Mouse (Mus musculus) left cerebral cortex, postnatal 25 days (tissue): ENCODE data around the gene Plaur. TPM values are rescaled to one million over a fixed set of nuclear protein-coding genes. Genes with fewer than 3 reads are reported as not detected.
"Not testable (repeated sequence)": the region's sequence is repeated elsewhere in the genome, so short reads cannot be mapped to it uniquely, and the experiment has no call there.

Source experiments
- DNase-seq, 2 experiments: peaks; one replicate each; pipeline ENCODE4 v3.0.0; 2022; ENCODE audit warnings: low spot score in 2 of 2, mixed read lengths in 1 of 2
- intact Hi-C: fragments of 180-260 bp; cut with DNase I; formaldehyde crosslinking; loops from one replicate; pipeline ENCODE4 v1.15.1; 2025
- total RNA-seq, 2 experiments: library from RNA; stranded (reverse); gene quantifications; 2 replicates each; pipeline ENCODE4 v1.2.3; 2021

Plaur gene
- total RNA-seq, 2 experiments from 2014 or later, result 0.71 to 0.73 TPM

DNA sequence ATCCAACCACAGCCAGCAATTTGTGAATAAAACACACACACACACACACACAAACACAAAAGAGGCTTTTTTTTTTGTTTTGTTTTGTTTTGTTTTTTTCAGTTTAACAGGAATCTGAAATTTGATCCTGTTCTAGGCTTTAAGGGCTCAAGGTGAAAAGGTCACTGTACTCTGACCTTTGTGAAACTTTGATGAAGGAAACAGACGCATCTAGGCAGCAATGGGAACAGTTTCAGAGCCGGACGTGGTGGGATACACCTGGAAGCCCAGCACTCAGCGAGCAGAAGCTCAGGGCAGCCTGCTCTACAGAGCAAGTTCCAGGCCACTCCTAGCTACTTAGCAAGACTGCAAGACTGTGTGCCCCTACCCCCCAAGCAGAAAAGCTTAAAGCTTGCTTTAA is 42.6 kb downstream of the Plaur start:
- intact Hi-C loops, result no loop called here
- no peak for DNase-seq

DNA sequence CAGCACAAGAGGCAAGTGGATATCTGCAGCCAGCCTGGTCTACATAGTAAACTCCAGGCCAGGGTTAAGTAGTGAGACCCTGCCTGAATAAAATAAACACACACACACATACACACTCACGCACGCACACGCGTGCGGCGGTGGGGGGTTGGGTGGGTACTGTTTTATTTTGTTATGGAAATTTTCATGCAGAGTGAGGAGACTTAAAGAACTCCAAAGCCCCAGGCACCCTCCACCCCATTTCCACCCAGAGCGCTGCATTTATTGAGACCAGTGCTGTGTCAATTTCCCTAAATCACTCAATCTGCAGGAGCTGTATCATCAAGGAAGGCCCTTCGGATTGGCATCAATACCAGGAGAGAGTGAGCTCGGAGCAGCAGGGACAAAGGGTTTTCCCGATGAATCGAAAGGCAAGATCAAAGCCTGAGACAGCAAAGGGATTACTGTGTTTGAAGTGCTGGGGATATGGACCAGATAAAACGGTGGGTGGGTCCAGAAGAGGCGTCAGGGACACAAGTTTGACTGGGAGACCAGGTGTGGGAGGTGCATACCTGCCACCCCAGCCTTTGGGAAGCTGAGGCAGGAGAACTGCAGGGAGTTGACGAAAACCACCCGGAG is 43.3 kb downstream of the Plaur start:
- no peak for DNase-seq
- intact Hi-C loops, result loop anchor here (2.0 kb wide), 1 partner anchor 23 kb away; the partner anchor contains the start of gene Cadm4

DNA sequence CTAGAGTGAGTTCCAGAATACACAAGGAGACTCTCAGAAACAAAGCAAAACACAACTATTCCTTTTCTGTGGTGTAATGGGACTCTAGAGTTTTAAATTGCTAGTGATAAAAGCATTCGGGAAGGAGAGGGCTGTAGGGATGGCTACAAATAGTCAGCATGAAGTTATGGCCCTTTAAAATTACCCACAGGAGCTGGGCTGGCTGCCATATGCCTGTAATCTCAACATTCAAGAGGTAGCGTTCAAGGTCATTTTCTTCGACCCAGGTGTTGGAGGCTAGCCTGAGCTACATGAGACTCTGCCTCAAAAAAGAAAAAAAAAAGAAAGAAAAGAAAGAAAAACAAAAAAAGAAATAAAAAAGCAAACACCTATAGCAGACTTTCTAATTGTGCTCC is 43.8 kb downstream of the Plaur start:
- intact Hi-C loops, result loop anchor here (2.0 kb wide), 1 partner anchor 23 kb away; the partner anchor contains the start of gene Cadm4
- DNase-seq, result no peak

DNA sequence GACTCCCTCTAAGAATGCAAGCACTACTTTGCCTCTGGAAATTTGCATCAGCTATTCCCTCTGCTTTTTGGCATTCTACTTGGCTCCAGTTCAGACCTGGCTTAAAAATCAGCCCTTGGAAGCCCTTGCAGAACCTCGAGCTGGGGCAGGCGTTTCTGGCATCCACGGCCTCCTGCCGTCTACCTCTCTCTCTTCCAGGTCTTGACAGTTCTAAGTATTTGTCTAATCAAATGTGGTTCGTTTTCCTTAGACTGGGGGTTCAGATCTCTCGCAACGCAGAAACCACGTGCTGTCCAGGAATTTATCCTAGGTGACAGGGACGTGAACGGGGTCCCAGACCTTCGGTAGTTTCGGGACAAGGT is 44.2 kb downstream of the Plaur start:
- intact Hi-C loops, result loop anchor here (2.0 kb wide), 1 partner anchor 24 kb away; the partner anchor contains the start of gene Cadm4
- DNase-seq, result peak; percentile 65 to 78

DNA sequence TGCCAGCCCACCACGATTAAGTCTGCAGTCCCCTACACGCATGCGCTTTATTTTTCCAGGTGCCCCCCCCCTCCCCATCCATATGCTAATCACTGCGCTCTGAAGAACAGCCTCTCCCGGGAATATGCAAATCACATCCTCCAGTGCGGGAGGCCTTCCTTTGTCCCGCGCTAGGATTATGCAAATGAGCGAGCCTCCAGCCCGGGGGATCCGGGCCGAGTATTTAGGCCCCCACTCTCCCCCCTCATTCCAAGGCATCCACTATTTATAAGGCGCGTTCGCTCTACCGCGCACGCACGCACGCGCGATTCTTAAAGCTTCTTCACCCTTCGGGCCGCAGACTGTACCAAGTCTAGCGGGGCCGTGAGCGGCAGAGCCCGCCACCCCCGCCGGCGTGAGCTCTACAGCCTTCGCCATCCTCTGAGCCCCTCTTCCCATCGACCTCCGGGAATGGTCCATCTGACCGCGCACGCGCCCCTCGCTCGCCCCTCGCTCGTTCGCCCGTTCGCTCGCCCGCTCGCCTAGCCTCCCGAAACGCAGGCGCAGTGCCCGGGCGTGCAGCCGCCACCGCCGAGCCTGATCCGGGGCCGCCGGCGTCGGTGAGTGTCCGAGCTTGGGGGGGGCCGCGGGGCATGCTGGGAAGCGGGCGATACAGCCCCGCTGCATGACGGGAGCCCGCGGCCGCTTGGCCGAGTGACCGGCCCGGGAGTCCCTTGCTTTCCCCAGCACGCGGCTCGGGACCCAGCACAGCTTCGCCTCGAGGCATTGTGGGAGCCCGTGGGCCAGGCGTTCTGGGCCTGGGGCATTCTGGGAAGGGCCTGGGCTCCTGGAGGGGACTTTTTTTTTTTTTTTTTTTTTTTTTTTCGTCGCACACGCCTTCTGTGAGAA is 44.8 kb downstream of the Plaur start, which contains the start of gene Zfp428:
Gene Zfp428 (plus strand): TSS at position 169 of the 888 bp plus-strand sequence.
- DNase-seq, result peak; percentile 87 to 91
- intact Hi-C loops, result loop anchor here (1.0 to 2.0 kb wide), 2 partner anchors 23 to 24 kb away; partner anchors contain the start of genes Cadm4 and Irgq

DNA sequence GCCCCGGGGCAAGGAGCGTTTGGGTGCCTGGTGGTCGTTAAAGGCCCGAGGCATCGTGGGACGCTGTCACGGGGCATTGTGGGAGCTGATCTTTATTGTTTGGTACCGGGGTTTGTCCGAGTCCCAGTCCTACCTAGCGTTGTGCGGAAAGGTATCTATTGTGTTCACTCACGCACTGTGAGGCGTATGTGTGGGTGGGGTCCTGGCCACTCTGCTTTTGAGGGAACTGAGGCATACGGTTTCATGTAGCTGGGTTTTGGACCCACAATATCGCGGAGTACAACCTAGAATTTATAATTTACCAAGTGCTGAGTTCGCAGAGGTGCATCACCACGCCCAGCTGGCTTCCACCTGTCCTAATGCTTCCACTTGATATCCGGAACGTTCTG is 45.4 kb downstream of the Plaur start:
- intact Hi-C loops, result loop anchor here (1.0 to 2.0 kb wide), 2 partner anchors 23 to 25 kb away; partner anchors contain the start of genes Cadm4 and Irgq
- DNase-seq, result peak in 1 of 2 experiments; percentile 48

DNA sequence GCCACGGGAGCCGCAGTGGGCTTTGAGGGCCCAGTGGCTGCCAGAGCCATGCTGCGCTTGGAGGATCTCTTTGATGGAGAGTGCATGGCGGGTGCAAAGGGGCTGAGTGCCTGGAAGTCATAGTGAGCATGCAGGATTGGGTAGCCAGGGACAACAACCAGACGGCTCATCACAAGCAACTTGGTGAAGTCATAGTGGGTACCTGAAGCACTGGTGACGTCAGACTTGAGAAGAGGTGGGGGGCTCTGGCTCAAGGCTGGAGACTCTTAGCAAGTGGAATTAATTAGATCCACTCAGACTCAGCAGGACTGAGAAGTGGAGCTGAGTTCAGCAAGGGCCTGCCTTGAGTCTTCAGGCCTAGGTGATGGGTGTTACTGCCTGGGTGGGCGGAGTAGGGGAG is 50.1 kb downstream of the Plaur start, which contains the start of gene AC161166.1:
Gene AC161166.1 (minus strand): TSS at position 101 of the 400 bp plus-strand sequence.
- DNase-seq, result no peak
- intact Hi-C loops, result no loop called here

DNA sequence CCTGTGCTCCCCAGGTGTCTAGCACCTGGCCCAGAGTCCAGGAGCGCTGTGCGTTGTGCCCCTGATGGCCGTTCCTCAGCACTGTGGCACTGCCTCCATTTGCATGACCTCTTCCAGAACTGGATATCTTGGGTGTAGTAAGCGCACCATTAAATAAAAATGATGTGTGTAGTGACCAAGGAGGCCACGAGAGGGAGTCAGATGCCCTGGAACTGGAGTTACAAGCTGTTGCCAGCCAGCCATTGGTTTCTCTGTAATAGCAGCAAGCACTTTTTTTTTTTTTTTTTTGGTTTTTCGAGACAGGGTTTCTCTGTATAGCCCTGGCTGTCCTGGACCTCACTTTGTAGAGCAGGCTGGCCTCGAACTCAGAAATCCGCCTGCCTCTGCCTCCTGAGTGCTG is 54.0 kb downstream of the Plaur start:
- peak in 1 of 2 experiments; percentile 70 for DNase-seq
- intact Hi-C loops, result not testable (repeated sequence)

DNA sequence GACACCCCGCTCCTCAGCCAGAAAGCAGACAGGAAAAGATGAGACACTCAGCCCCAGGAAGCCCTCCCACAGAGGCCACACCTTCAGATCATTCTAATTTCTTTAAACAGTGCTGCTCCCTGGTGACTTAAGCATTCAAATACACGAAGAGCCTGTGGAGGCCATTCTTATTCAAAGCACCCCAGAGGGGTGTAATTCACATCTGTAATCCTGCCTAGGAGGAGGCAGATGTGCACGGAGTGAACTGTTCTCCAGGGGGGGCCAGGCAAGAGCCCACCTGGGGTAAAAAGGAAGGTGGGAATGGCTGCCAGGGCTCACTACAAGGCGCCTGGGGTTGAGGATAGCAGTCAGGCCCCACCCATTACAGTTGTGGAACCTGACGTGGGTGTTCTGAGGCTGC is 54.8 kb downstream of the Plaur start:
- intact Hi-C loops, result no loop called here
- DNase-seq, result no peak

DNA sequence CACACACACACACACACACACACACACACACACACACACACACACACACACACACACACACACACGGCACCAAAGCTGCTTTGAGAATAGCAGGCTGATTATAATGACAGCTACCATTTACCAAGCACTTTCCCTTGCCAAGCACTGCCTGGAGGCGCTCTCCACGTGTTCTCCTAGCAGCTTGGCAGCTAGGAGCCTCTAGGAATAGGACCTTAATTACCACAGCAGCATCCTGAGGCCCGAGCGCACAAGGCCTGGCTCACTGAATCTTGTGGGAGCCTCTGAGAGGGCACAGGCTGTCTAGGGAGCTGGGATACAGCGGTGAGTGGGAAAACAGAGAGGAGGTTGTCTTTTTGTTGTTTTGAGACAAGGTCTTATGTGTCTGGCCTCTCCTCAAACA is 55.4 kb downstream of the Plaur start:
- intact Hi-C loops, result no loop called here
- peak in 1 of 2 experiments; percentile 87 for DNase-seq

DNA sequence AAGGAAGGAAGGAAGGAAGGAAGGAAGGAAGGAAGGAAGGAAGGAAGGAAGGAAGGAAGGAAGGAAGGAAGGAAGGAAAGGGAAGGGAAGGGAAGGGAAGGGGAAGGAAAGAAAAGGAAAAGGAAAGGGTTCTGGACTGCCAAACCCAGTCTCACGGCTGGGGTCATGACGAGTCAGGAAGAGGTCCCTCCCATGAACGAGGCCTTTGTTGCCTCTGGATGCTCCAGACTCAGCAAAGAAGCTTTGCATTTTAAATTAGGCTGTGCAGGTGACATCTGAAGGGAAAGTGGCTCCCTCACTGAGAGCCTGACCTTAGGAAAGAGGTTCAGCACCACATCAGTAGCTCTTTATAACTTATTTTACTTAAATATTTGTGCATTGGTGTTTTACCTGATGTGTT is 56.8 kb downstream of the Plaur start:
- DNase-seq, result no peak
- intact Hi-C loops, result no loop called here

DNA sequence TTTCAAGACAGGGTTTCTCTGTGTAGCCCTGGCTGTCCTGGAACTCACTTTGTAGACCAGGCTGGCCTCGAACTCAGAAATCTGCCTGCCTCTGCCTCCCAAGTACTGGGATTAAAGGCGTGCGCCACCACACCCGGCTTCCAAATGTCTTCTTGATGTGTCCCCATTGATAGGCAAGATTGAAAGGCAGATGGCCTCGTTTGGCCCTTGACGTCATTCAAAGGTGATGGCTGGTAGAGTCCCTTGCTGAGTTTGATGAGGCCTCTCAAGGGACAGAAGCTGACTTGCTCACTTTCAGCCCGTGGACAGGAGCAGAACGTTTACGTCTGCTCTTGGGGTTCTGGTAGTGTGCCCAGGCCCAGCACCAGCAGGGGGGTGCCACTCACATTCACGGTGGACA is 57.8 kb downstream of the Plaur start:
- DNase-seq, intact Hi-C loops: not testable (repeated sequence)

DNA sequence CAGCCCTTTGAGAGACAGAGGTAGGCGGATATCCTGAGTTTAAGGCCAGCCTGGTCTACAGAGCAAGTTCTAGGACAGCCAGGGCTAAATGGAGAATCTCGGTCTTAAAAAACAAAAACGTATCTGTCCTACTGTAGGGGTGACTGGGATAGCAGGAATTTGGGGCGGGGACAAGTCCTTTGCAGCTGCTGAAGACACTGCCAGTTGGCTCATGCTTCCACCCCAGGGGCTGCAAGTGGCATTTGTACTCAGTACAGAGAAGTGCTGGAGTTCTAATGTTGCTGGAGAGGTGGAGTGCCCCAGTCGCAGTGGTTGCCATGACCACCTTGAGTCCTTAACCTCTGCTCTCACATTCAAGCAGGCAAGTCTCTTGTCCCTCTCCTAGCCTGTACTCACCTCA is 60.5 kb downstream of the Plaur start:
- intact Hi-C loops, result no loop called here
- no peak for DNase-seq

DNA sequence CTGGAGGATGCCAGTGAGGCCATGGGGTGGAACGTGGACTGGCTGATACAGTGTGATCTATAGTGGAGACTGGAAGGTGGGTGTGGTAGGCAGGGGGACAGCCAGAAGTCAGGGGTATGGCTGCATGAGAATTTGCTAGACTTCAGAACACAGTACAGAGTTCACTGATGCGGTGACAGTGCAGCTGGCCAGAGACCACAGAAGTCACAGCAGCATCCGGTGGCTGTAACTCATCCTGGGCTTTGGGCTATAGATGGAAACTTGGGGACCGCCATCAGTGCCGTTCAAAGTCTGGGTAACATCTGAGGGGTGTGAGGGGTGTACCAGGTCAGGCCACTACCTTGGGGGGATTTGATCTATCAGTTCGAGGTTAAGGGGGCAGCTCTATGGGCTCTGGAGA is 61.4 kb downstream of the Plaur start:
- intact Hi-C loops, result no loop called here

DNA sequence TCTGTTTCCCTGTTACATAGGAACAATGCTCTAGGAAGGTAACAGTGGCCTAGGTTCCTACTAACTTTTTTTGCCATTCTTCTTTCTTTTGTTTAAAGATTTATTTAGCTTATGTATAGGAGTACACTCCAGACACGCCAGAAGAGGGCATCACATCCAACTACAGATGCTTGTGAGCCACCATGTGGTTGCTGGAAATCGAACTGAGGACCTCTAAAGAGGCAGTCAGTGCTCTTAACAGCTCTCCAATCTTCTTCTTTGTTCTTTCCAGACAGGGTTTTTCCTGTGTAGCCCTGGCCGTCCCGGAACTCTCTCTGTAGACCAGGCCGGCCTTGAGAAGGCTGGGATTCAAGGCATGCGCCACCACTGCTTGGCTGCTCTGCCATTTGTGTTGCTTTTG is 62.7 kb downstream of the Plaur start:
- intact Hi-C loops, result no loop called here
- DNase-seq, result no peak

More for the DNA sequence above, 61.4 kb downstream of the Plaur start:
- no peak for DNase-seq

Other genes with a start within 250 kb of the Plaur start
- 10 to 100 TPM in 1 of 2 experiments, 1 to 10 TPM in 1; 7.9 to 10.5 TPM for gene Zfp109, start 224.9 kb upstream of the Plaur start, total RNA-seq
- gene Zfp108, start 207.7 kb upstream of the Plaur start, total RNA-seq, result 1 to 10 TPM; 8.4 to 8.8 TPM
- gene Zfp93, start 192.1 kb upstream of the Plaur start, total RNA-seq, result 10 to 100 TPM; 11.0 to 11.5 TPM
- gene Zfp61, start 161.3 kb upstream of the Plaur start, total RNA-seq, result 10 to 100 TPM; 19.3 to 20.8 TPM
- 10 to 100 TPM; 13.2 to 16.9 TPM for gene Zfp94, start 145.8 kb upstream of the Plaur start, total RNA-seq
- not detected for gene Tescl, start 128.5 kb upstream of the Plaur start, total RNA-seq
- not detected for gene Lypd5, start 113.3 kb upstream of the Plaur start, total RNA-seq
- under 1 TPM in 1 of 2 experiments, not detected in 1; 0.50 TPM for gene Kcnn4, start 92.2 kb upstream of the Plaur start, total RNA-seq
- 10 to 100 TPM; 38.1 to 40.2 TPM for gene Smg9, start 62.9 kb upstream of the Plaur start, total RNA-seq
- gene Irgc1, start 10.2 kb upstream of the Plaur start, total RNA-seq, result under 1 TPM; 0.34 to 0.57 TPM
- gene Cadm4, start 19.5 kb downstream of the Plaur start, total RNA-seq, result 100 to 1,000 TPM; 243 to 246 TPM
- gene Zfp428, start 44.5 kb downstream of the Plaur start, total RNA-seq, result 10 to 100 TPM; 45.7 to 52.6 TPM
- not detected for gene AC161166.1, start 50.0 kb downstream of the Plaur start, total RNA-seq
- 10 to 100 TPM; 87.8 to 88.6 TPM for gene Irgq, start 68.2 kb downstream of the Plaur start, total RNA-seq
- not detected for gene Pinlyp, start 83.6 kb downstream of the Plaur start, total RNA-seq
- 10 to 100 TPM; 34.6 to 37.6 TPM for gene Xrcc1, start 83.8 kb downstream of the Plaur start, total RNA-seq
- gene Ethe1, start 125.1 kb downstream of the Plaur start, total RNA-seq, result 10 to 100 TPM; 11.1 to 13.2 TPM
- 1 to 10 TPM; 6.7 TPM for gene Zfp575, start 125.2 kb downstream of the Plaur start, total RNA-seq
- gene Phldb3, start 148.3 kb downstream of the Plaur start, total RNA-seq, result under 1 TPM; 0.16 to 0.27 TPM
- gene Lypd3, start 174.1 kb downstream of the Plaur start, total RNA-seq, result under 1 TPM; 0.73 to 0.92 TPM
- gene Tex101, start 214.2 kb downstream of the Plaur start, total RNA-seq, result not detected
- not detected for gene BC049730, start 246.8 kb downstream of the Plaur start, total RNA-seq